In the genomic region with DNA sequence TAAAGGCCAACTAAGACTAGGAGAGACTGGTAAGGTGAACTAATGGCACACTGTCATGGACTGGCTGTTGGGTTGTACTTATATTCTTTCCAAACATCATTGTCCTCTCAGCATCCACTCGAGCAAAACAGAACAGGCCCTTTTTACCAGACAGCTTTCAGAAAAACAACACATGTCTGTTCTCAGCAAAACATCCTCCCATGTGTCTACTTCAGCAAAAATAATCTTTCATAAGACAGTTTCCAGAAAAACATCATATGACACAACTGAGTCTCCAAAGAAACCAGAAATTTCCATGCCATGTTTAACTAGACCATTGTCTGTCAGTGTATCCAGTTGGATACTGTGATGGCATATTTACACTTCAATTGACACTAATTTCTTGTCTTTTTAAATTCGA, we compare ENCODE assay signal across 27 mouse cellular contexts. TPM values are rescaled to one million over a fixed set of nuclear protein-coding genes. Genes with fewer than 3 reads are reported as not detected.
"Had no signal": no experiment of that assay in that cellular context is flagged by ENCODE, and none has a peak within 500 bp of the region (broad histone marks: within the 10 kb centered on the region; RNA-seq: fewer than 3 reads in every experiment).

No protein-coding gene starts in this region.

- H3K4me3 ChIP-seq: kidney, embryonic 15.5 days; limb, embryonic 12.5 days; limb, embryonic 15.5 days; midbrain, embryonic 12.5 days; midbrain, embryonic 15.5 days; myocyte; neural tube, embryonic 13.5 days; stomach, embryonic 15.5 days had no signal

- ATAC-seq: liver, postnatal 0 days; lung, postnatal 0 days; midbrain, embryonic 15.5 days had no signal

- H3K9me3 ChIP-seq: limb, embryonic 12.5 days; limb, embryonic 15.5 days; midbrain, embryonic 12.5 days; neural tube, embryonic 13.5 days; stomach, embryonic 15.5 days had no signal

- H3K27ac ChIP-seq: kidney, embryonic 15.5 days; limb, embryonic 12.5 days; limb, embryonic 15.5 days; liver, embryonic 14.5 days; macrophage; midbrain, embryonic 12.5 days; midbrain, embryonic 15.5 days; neural tube, embryonic 13.5 days; stomach, embryonic 15.5 days had no signal

- H3K27me3 ChIP-seq: kidney, embryonic 15.5 days; limb, embryonic 12.5 days; limb, embryonic 15.5 days; midbrain, embryonic 12.5 days; midbrain, embryonic 15.5 days; neural tube, embryonic 13.5 days; stomach, embryonic 15.5 days had no signal

- H3K36me3 ChIP-seq: kidney, embryonic 15.5 days; limb, embryonic 12.5 days; limb, embryonic 15.5 days; midbrain, embryonic 12.5 days; midbrain, embryonic 15.5 days; neural tube, embryonic 13.5 days; stomach, embryonic 15.5 days had no signal

- H3K4me2 ChIP-seq: kidney, embryonic 15.5 days; limb, embryonic 12.5 days; limb, embryonic 15.5 days; liver, embryonic 11.5 days; lung, embryonic 14.5 days; midbrain, embryonic 12.5 days; midbrain, embryonic 15.5 days; neural tube, embryonic 13.5 days; stomach, embryonic 15.5 days had no signal

- DNase-seq: kidney, adult 11 months; kidney, adult 8-10 months; kidney, postnatal 10 days; left cerebral cortex, postnatal 4 days; liver, postnatal 0 days; lung, embryonic 14.5 days; retina, postnatal 1 day; right cerebral cortex, postnatal 25 days; spleen, adult 18-20 months; thymus, adult 2 months; thymus, postnatal 14 days; thymus, postnatal 4 days had no signal

- H3K9ac ChIP-seq: kidney, embryonic 15.5 days; limb, embryonic 12.5 days; limb, embryonic 15.5 days; liver, embryonic 14.5 days; liver, postnatal 0 days; lung, embryonic 14.5 days; midbrain, embryonic 12.5 days; midbrain, embryonic 15.5 days; neural tube, embryonic 13.5 days; stomach, embryonic 15.5 days had no signal

- H3K4me1 ChIP-seq: kidney, embryonic 15.5 days; limb, embryonic 12.5 days; limb, embryonic 15.5 days; midbrain, embryonic 12.5 days; midbrain, embryonic 15.5 days; neural tube, embryonic 13.5 days; stomach, embryonic 15.5 days had no signal

RNA-seq across cellular contexts. Expression of gene Adra1d, which starts 25.4 kb away (rescaled TPM):
- total RNA-seq: megakaryocyte, adult 5-6 weeks; monocyte, adult 5-6 weeks; neutrophil, adult 5-6 weeks had no signal
- polyA plus RNA-seq: limb, embryonic 12.5 days; macrophage had no signal
